Mouse (Mus musculus): ENCODE results near the gene Bloc1s3. TPM values are rescaled to one million over a fixed set of nuclear protein-coding genes. Genes with fewer than 3 reads are reported as not detected.
"Not testable (repeated sequence)": the region's sequence is repeated elsewhere in the genome, so short reads cannot be mapped to it uniquely, and the experiment has no call there.

The Bloc1s3 gene
- polyA plus RNA-seq, 1 experiment, result 4.0 TPM

- Histone ChIP-seq H3K4me1 (ENCODE audit: control insufficient read depth, insufficient read depth, insufficient read length, low read length) (peaks cover 4% of the 10 kb centered on the region; the same call in 1 of the 2 replicates), H3K4me3 (ENCODE audit: insufficient read depth, low read depth, low read length) (no peak overlapping the region), H3K27ac (replicated peaks; ENCODE audit: low read depth, low read length) (no peak overlapping the region)
Observed at GRCm38 (mm10) chr7:19525105-19525481, 16.9 kb upstream of the Bloc1s3 start.

GRCm38 (mm10) chr7:19524420-19525104, 16.4 kb upstream of the Bloc1s3 start:
- peak overlapping the region; percentile 37; the same call in 1 of the 2 replicates for H3K4me3 ChIP-seq (ENCODE audit: insufficient read depth, low read depth, low read length)
- peaks cover 4% of the 10 kb centered on the region; the same call in 1 of the 2 replicates for H3K4me1 ChIP-seq (ENCODE audit: control insufficient read depth, insufficient read depth, insufficient read length, low read length)
- H3K27ac ChIP-seq (replicated peaks; ENCODE audit: low read depth, low read length), result no peak overlapping the region

DNA sequence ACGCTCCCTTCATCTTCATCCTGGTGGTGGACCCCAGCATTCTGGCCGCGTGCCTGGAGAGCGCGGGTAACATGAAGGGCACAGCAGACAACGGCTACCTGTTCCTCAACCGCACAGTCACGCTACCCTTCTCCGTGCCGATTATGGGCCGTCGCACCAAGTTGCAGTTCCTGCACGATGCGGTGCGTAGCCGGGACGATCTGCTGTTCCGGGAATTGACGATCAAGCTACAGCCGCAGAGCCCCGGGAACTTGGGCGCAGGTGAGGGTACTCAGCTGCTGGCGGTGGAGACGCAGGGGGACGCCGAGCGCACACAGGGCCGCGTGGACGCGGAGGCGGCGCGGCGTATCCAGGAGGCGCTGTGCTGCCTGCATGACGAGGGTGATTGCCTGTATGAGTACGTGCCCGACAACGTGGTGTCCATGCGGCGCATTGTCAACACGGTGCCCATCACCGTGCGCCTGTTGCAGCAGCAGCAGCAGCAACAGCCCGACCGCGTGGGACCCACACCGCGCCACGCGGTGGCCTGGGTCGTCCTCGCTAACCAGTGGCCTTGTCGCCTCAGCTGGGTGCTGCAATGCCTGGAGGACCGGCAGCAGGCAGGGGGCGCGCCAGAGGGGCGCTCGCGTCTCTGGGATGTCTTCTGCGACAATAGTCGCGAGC, 15.7 kb upstream of the Bloc1s3 start:
- Histone ChIP-seq H3K4me1 (ENCODE audit: control insufficient read depth, insufficient read depth, insufficient read length, low read length) (peaks cover 4% of the 10 kb centered on the region; the same call in 1 of the 2 replicates), H3K4me3 (ENCODE audit: insufficient read depth, low read depth, low read length) (peak overlapping the region; percentile 37), H3K27ac (replicated peaks; ENCODE audit: low read depth, low read length) (no peak overlapping the region)

DNA sequence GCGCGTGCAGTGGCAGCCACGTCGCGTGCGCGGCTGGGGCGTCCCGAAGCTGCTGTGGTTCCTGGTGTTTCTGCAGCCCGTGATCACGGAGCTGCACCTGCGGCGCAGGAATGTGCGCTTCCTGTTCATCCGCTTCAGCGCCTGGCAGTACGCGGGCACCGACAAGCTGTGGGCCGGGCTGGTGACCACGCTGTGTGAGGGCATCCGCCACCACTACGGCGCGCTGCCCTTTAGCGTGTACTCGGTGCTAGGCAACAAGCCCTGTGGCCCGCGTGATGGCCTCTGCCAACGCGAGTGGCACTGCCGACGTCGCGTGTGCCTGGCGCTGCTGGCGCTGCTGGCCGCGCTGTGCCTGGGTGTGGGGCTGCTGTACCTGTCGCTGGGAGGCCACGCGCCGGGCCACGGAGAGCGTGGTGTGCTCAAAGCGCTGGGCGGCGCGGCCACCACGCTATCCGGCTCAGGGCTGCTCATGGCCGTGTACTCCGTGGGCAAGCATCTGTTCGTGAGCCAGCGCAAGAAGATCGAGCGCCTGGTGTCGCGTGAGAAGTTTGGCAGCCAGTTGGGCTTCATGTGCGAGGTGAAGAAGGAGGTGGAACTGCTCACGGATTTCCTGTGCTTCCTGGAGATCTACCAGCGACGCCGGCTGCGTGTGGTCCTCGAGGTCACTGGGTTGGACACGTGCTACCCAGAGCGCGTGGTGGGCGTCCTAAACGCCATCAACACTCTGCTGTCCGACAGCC, 15.0 kb upstream of the Bloc1s3 start:
- Histone ChIP-seq H3K4me3 (ENCODE audit: insufficient read depth, low read depth, low read length) (peak overlapping the region; percentile 37), H3K27ac (replicated peaks; ENCODE audit: low read depth, low read length) (no peak overlapping the region), H3K4me1 (ENCODE audit: control insufficient read depth, insufficient read depth, insufficient read length, low read length) (peaks cover 4% of the 10 kb centered on the region; the same call in 1 of the 2 replicates)

DNA sequence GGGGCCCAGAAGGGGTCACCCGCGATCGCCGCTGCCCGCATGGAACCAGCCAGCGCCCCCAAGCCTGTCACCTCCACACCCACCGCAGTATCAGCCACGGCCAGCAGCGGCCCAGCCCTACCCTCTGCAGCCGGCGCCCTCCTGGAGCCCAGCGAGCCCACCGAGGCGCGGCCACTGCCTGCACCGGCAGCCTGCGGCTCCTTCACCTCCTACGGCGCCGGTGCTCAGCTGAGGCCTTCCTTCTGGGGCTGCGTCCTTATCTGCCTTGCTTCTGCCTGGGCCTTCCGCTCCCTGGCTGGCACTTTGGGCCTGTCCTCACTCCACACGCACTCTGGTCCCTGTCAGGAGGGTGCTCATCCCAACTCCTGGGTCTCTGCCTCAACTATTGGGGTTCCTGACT, 11.9 kb upstream of the Bloc1s3 start:
- no peak overlapping the region for H3K4me3 ChIP-seq (ENCODE audit: insufficient read depth, low read depth, low read length)
- no peak overlapping the region for H3K27ac ChIP-seq (replicated peaks; ENCODE audit: low read depth, low read length)
- peaks cover 4% of the 10 kb centered on the region; the same call in 1 of the 2 replicates for H3K4me1 ChIP-seq (ENCODE audit: control insufficient read depth, insufficient read depth, insufficient read length, low read length)

DNA sequence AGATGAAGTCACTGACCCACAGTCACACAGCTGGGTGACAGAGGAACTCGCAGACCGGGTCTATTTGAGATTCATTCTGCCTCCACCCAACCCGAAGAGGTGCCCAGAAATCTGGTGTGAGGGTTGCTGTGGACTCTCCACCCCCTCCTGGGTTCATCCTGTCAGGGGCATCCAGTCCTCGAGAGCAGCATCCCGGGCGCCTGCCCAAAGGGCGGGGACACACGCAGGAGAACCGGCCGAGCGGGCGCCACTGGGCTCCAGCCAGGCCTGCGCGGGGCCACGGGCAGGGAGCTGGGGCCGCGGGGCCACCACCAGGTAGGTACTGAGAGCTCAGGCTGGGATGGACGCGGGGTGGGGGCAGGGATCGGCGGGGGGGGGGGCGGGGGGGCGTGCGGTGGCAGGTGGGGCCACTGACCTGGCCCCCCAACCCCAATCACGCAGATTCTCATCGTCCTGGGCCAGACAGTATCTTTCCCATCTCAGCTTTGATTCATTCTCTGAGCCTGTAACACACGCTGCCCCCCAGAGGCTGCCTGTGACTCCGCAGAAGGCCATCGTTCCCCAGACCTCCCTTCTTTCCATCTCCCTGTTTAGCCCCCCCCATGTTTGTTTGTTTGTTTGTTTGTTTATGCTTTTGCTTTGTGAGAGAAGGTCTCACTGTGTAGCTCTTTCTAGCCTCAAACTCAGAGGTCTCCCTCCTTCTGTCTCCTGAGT, 9.6 kb upstream of the Bloc1s3 start, which contains the start of gene Nkpd1:
Gene Nkpd1, plus strand, starts transcription at position 187 of the 714 bp plus-strand sequence.
- Histone ChIP-seq H3K27ac (replicated peaks; ENCODE audit: low read depth, low read length) (no peak within 1 kb of the TSS), H3K4me3 (ENCODE audit: insufficient read depth, low read depth, low read length) (no peak within 1 kb of the TSS)

GRCm38 (mm10) chr7:19512353-19512752, 4.2 kb upstream of the Bloc1s3 start:
- Histone ChIP-seq H3K4me1 (ENCODE audit: control insufficient read depth, insufficient read depth, insufficient read length, low read length) (peaks cover 11% of the 10 kb centered on the region), H3K4me3 (ENCODE audit: insufficient read depth, low read depth, low read length) (no peak overlapping the region)

More for the DNA sequence above, 9.6 kb upstream of the Bloc1s3 start, which contains the start of gene Nkpd1:
- peaks cover 7% of the 10 kb centered on the region for H3K4me1 ChIP-seq (ENCODE audit: control insufficient read depth, insufficient read depth, insufficient read length, low read length)

DNA sequence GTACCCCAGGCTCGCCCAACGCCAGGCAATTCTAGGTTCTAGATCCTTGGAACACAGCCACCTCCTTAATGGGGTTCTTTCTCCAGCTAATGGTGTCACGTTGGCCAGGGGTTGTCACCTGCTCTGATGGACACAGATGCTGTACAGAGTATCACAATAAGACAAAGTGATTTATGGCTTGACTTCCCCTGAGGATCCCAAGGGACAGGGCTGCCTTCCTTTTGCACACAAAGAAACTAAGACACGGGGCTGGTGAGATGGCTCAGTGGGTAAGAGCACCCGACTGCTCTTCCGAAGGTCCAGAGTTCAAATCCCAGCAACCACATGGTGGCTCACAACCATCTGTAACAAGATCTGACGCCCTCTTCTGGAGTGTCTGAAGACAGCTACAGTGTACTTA, 3.8 kb upstream of the Bloc1s3 start:
- H3K27ac ChIP-seq (replicated peaks; ENCODE audit: low read depth, low read length); H3K4me3 ChIP-seq (ENCODE audit: insufficient read depth, low read depth, low read length): not testable (repeated sequence)
- peaks cover 11% of the 10 kb centered on the region for H3K4me1 ChIP-seq (ENCODE audit: control insufficient read depth, insufficient read depth, insufficient read length, low read length)

More at GRCm38 (mm10) chr7:19512353-19512752, 4.2 kb upstream of the Bloc1s3 start:
- no peak overlapping the region for H3K27ac ChIP-seq (replicated peaks; ENCODE audit: low read depth, low read length)

GRCm38 (mm10) chr7:19509786-19510185, 1.6 kb upstream of the Bloc1s3 start:
- Histone ChIP-seq H3K4me1 (ENCODE audit: control insufficient read depth, insufficient read depth, insufficient read length, low read length) (peaks cover 11% of the 10 kb centered on the region), H3K27ac (replicated peaks; ENCODE audit: low read depth, low read length) (no peak overlapping the region), H3K4me3 (ENCODE audit: insufficient read depth, low read depth, low read length) (no peak overlapping the region)

DNA sequence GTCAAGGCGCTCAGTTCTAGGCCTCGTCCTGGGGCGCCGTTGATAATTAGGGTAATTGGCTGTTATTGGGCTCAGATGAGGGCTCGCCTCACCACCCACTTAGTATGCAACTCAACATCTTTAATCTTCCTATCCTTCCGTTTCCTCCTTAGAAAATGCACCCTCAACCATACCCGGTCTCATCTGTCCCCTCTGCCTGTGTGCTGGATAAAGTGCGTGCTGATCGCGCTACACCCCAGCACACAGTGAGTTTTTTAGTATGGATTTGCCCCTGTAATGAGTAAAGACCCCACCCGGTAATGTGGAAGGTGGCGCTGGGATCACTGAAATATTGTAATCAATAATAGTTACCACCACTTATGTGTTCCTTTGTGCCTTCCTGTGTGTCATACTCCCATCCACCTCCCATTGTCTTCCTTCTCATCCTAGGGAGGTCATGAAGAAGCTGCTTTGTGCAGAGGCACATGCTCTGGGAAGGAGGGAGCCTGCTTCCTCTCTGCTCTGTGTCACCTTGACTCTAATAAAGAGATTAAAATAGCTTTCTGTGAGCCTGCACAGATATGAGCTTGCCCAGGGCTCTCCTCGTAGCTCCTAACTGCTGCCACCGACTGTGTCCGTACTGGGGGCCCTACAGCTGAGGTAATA, 879 bp upstream of the Bloc1s3 start:
- Histone ChIP-seq H3K4me3 (ENCODE audit: insufficient read depth, low read depth, low read length) (peak overlapping the region; percentile 95), H3K4me1 (ENCODE audit: control insufficient read depth, insufficient read depth, insufficient read length, low read length) (peaks cover 4% of the 10 kb centered on the region), H3K27ac (replicated peaks; ENCODE audit: low read depth, low read length) (peak overlapping the region; percentile 33; the same call in 1 of the 2 replicates)

- no peak overlapping the region for H3K27ac ChIP-seq (replicated peaks; ENCODE audit: low read depth, low read length)
- H3K4me3 ChIP-seq (ENCODE audit: insufficient read depth, low read depth, low read length), result peak overlapping the region; percentile 95
- peaks cover 3% of the 10 kb centered on the region for H3K4me1 ChIP-seq (ENCODE audit: control insufficient read depth, insufficient read depth, insufficient read length, low read length)
Observed at GRCm38 (mm10) chr7:19507612-19507981, 570 bp downstream of the Bloc1s3 start.

- peak overlapping the region; percentile 95 for H3K4me3 ChIP-seq (ENCODE audit: insufficient read depth, low read depth, low read length)
- H3K4me1 ChIP-seq (ENCODE audit: control insufficient read depth, insufficient read depth, insufficient read length, low read length), result peaks cover 3% of the 10 kb centered on the region
- no peak overlapping the region for H3K27ac ChIP-seq (replicated peaks; ENCODE audit: low read depth, low read length)
Observed at GRCm38 (mm10) chr7:19506969-19507611, 1.1 kb downstream of the Bloc1s3 start.

GRCm38 (mm10) chr7:19506326-19506725, 1.8 kb downstream of the Bloc1s3 start:
- peaks cover 3% of the 10 kb centered on the region for H3K4me1 ChIP-seq (ENCODE audit: control insufficient read depth, insufficient read depth, insufficient read length, low read length)
- H3K4me3 ChIP-seq (ENCODE audit: insufficient read depth, low read depth, low read length), result no peak overlapping the region
- H3K27ac ChIP-seq (replicated peaks; ENCODE audit: low read depth, low read length), result no peak overlapping the region
